Mouse (Mus musculus): ENCODE results near the gene Rtn4r. TPM values are rescaled to one million over a fixed set of nuclear protein-coding genes. Genes with fewer than 3 reads are reported as not detected.
A peak's percentile ranks its signal among the peaks of the same experiment; 100 is the strongest.

The Rtn4r gene
- polyA plus RNA-seq, 1 experiment from 2014 or later: 0.90 TPM

- Histone ChIP-seq H3K36me3 (no peaks in the 10 kb centered on the region), H3K9me3 (no peaks in the 10 kb centered on the region), H3K4me2 (no peak overlapping the region), H3K4me3 (no peak overlapping the region), H3K9ac (no peak overlapping the region), H3K27ac (no peak overlapping the region), H3K27me3 (no peaks in the 10 kb centered on the region; the same call in 1 of the 2 replicates), H3K4me1 (peaks cover 7% of the 10 kb centered on the region; the same call in 1 of the 2 replicates)
- 67% methylated on average over 1 of the region's 1 CpGs for WGBS
- no peak for ATAC-seq (ENCODE audit: borderline replicate concordance, extremely low read depth, low FRiP score, low TSS enrichment)
These were observed 33.7 kb downstream of the Rtn4r start for GRCm38 (mm10) chr16:18161190-18161589.

GRCm38 (mm10) chr16:18164642-18165238 lies 37.3 kb downstream of the Rtn4r start:
- H3K9me3 ChIP-seq: no peaks in the 10 kb centered on the region
- H3K9ac ChIP-seq: no peak overlapping the region
- WGBS: 34% methylated on average over 2 of the region's 2 CpGs
- no peak overlapping the region for H3K4me3 ChIP-seq
- H3K36me3 ChIP-seq: no peaks in the 10 kb centered on the region
- no peak overlapping the region for H3K27ac ChIP-seq
- peaks cover 7% of the 10 kb centered on the region; the same call in 1 of the 2 replicates for H3K4me1 ChIP-seq
- H3K4me2 ChIP-seq: no peak overlapping the region
- H3K27me3 ChIP-seq: no peaks in the 10 kb centered on the region
- ATAC-seq (ENCODE audit: borderline replicate concordance, extremely low read depth, low FRiP score, low TSS enrichment): no peak

- no peaks in the 10 kb centered on the region for H3K36me3 ChIP-seq
- no peak for ATAC-seq (ENCODE audit: borderline replicate concordance, extremely low read depth, low FRiP score, low TSS enrichment)
- no peaks in the 10 kb centered on the region for H3K9me3 ChIP-seq
- H3K9ac ChIP-seq: no peak overlapping the region
- 58% methylated on average over 6 of the region's 6 CpGs for WGBS
- H3K27me3 ChIP-seq: no peaks in the 10 kb centered on the region
- H3K4me1 ChIP-seq: no peaks in the 10 kb centered on the region
- H3K4me2 ChIP-seq: no peak overlapping the region
- no peak overlapping the region for H3K4me3 ChIP-seq
- H3K27ac ChIP-seq: no peak overlapping the region
These were observed 39.3 kb downstream of the Rtn4r start for GRCm38 (mm10) chr16:18166613-18167190.

GRCm38 (mm10) chr16:18169156-18169555 lies 41.7 kb downstream of the Rtn4r start:
- Histone ChIP-seq H3K4me1 (no peaks in the 10 kb centered on the region), H3K4me3 (no peak overlapping the region), H3K36me3 (no peaks in the 10 kb centered on the region), H3K27me3 (no peaks in the 10 kb centered on the region), H3K27ac (no peak overlapping the region), H3K9ac (no peak overlapping the region), H3K9me3 (no peaks in the 10 kb centered on the region), H3K4me2 (no peak overlapping the region)
- ATAC-seq (ENCODE audit: borderline replicate concordance, extremely low read depth, low FRiP score, low TSS enrichment): no peak
- 65% methylated on average over 5 of the region's 5 CpGs for WGBS

- H3K4me3 ChIP-seq: no peak overlapping the region
- no peak overlapping the region for H3K4me2 ChIP-seq
- no peaks in the 10 kb centered on the region for H3K9me3 ChIP-seq
- 78% methylated on average over 3 of the region's 3 CpGs for WGBS
- no peak for ATAC-seq (ENCODE audit: borderline replicate concordance, extremely low read depth, low FRiP score, low TSS enrichment)
- no peaks in the 10 kb centered on the region for H3K36me3 ChIP-seq
- no peaks in the 10 kb centered on the region for H3K4me1 ChIP-seq
- H3K27me3 ChIP-seq: no peaks in the 10 kb centered on the region
- no peak overlapping the region for H3K27ac ChIP-seq
- H3K9ac ChIP-seq: no peak overlapping the region
These were observed 42.3 kb downstream of the Rtn4r start for GRCm38 (mm10) chr16:18169776-18170175.

DNA sequence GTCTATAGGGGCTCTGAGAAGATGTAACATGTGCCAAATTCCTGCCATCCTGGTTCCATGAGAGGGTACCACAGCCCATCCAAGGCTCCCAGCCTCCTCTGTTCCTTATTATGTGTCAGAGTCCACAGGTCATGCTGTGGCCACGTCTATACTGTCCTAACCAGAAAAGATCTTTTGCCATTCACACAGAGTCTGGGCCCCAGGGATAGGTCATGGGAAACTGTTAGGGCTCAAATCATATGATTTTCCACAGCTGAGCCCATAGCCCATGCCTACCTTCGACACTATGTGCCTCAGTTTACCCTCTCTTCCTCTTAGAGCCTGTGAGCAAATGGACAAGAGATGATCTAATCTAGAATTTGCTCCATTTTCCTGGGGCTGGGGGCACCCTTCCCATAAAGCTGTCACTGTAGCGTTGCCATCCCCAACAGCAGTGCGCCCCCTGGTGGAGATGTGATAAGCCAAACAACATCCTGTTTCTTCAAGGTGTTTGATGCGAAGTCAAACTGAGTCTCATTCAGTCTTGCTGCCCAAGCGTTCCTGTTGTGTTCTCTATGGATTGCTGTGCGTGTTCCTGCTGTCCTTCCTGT lies 44.9 kb downstream of the Rtn4r start:
- no peak; the same call in 1 of the 2 replicates for ATAC-seq (ENCODE audit: borderline replicate concordance, extremely low read depth, low FRiP score, low TSS enrichment)
- 10% methylated on average over 7 of the region's 7 CpGs for WGBS
- no peaks in the 10 kb centered on the region for H3K9me3 ChIP-seq
- H3K4me3 ChIP-seq: no peak overlapping the region
- H3K4me1 ChIP-seq: no peaks in the 10 kb centered on the region
- H3K27me3 ChIP-seq: no peaks in the 10 kb centered on the region
- H3K27ac ChIP-seq: no peak overlapping the region
- no peaks in the 10 kb centered on the region for H3K36me3 ChIP-seq
- H3K9ac ChIP-seq: no peak overlapping the region
- no peak overlapping the region for H3K4me2 ChIP-seq

GRCm38 (mm10) chr16:18173231-18173630 lies 45.8 kb downstream of the Rtn4r start:
- Histone ChIP-seq H3K4me2 (no peak overlapping the region), H3K9ac (no peak overlapping the region), H3K4me1 (no peaks in the 10 kb centered on the region), H3K36me3 (no peaks in the 10 kb centered on the region), H3K27me3 (no peaks in the 10 kb centered on the region), H3K4me3 (no peak overlapping the region), H3K27ac (no peak overlapping the region), H3K9me3 (no peaks in the 10 kb centered on the region)
- 76% methylated on average over 9 of the region's 9 CpGs for WGBS
- no peak for ATAC-seq (ENCODE audit: borderline replicate concordance, extremely low read depth, low FRiP score, low TSS enrichment)

DNA sequence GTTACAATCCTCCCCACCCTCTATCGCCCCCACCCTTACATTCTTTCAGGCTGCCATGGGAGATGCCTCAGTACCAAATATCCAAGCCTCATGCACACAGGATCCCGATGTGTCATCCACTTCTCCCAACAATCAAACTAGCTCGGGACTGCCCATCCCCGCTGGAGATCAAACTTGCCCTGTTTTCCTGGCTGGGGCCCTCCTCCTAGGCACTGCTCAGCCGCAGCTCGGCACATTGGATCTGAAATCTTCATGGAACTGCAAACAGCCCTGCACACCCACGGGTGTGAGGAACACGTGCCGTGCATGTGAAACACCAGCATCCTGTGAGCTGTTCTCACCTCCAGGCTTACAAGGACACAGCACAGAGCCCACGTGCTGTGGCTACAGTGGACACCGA lies 46.3 kb downstream of the Rtn4r start:
- Histone ChIP-seq H3K9me3 (no peaks in the 10 kb centered on the region), H3K36me3 (no peaks in the 10 kb centered on the region), H3K27ac (no peak overlapping the region), H3K27me3 (no peaks in the 10 kb centered on the region), H3K4me3 (no peak overlapping the region), H3K4me1 (peaks cover 5% of the 10 kb centered on the region; the same call in 1 of the 2 replicates), H3K9ac (no peak overlapping the region), H3K4me2 (no peak overlapping the region)
- no peak for ATAC-seq (ENCODE audit: borderline replicate concordance, extremely low read depth, low FRiP score, low TSS enrichment)
- 65% methylated on average over 11 of the region's 11 CpGs for WGBS

GRCm38 (mm10) chr16:18175817-18176541 lies 48.5 kb downstream of the Rtn4r start:
- H3K36me3 ChIP-seq: no peaks in the 10 kb centered on the region
- ATAC-seq (ENCODE audit: borderline replicate concordance, extremely low read depth, low FRiP score, low TSS enrichment): no peak
- no peak overlapping the region for H3K27ac ChIP-seq

DNA sequence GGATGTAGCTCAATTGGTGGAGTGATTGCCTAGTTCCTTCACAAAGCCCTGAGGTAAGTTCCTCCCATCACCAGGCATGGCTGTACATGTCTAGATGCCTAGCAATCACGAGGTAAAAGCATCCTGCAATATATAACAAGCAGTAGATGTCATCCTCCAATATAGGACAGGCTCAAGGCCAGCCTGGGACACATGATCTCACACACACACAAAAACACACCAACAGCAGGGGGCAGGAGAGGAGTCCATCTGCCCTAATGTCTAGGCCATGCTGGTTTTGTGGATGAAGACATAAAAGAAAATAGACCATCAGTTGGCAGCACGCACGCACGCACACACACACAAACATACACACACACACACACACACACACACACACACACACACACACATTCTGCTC lies 49.3 kb downstream of the Rtn4r start:
- WGBS: 71% methylated on average over 4 of the region's 4 CpGs
- H3K4me3 ChIP-seq: no peak overlapping the region
- H3K4me1 ChIP-seq: peaks cover 14% of the 10 kb centered on the region; the same call in 1 of the 2 replicates
- no peak overlapping the region for H3K27ac ChIP-seq
- H3K9me3 ChIP-seq: no peaks in the 10 kb centered on the region
- ATAC-seq (ENCODE audit: borderline replicate concordance, extremely low read depth, low FRiP score, low TSS enrichment): no peak
- no peaks in the 10 kb centered on the region for H3K36me3 ChIP-seq
- no peak overlapping the region for H3K9ac ChIP-seq
- H3K4me2 ChIP-seq: no peak overlapping the region
- no peaks in the 10 kb centered on the region for H3K27me3 ChIP-seq

More at GRCm38 (mm10) chr16:18175817-18176541, 48.5 kb downstream of the Rtn4r start:
- no peak overlapping the region for H3K9ac ChIP-seq
- no peak overlapping the region for H3K4me2 ChIP-seq
- peaks cover 14% of the 10 kb centered on the region; the same call in 1 of the 2 replicates for H3K4me1 ChIP-seq
- H3K27me3 ChIP-seq: no peaks in the 10 kb centered on the region
- no peaks in the 10 kb centered on the region for H3K9me3 ChIP-seq
- 28% methylated on average over 6 of the region's 6 CpGs for WGBS
- H3K4me3 ChIP-seq: no peak overlapping the region

GRCm38 (mm10) chr16:18179591-18179990 lies 52.1 kb downstream of the Rtn4r start:
- H3K36me3 ChIP-seq: no peaks in the 10 kb centered on the region
- no peak; the same call in 1 of the 2 replicates for ATAC-seq (ENCODE audit: borderline replicate concordance, extremely low read depth, low FRiP score, low TSS enrichment)
- WGBS: 10% methylated on average over 2 of the region's 2 CpGs
- H3K27me3 ChIP-seq: no peaks in the 10 kb centered on the region
- H3K4me3 ChIP-seq: no peak overlapping the region
- peaks cover 14% of the 10 kb centered on the region; the same call in 1 of the 2 replicates for H3K4me1 ChIP-seq
- no peaks in the 10 kb centered on the region for H3K9me3 ChIP-seq
- H3K27ac ChIP-seq: 0 out of 2 replicates have a peak overlapping the region, but pooled peaks have one; percentile 29
- no peak overlapping the region for H3K4me2 ChIP-seq
- no peak overlapping the region for H3K9ac ChIP-seq

DNA sequence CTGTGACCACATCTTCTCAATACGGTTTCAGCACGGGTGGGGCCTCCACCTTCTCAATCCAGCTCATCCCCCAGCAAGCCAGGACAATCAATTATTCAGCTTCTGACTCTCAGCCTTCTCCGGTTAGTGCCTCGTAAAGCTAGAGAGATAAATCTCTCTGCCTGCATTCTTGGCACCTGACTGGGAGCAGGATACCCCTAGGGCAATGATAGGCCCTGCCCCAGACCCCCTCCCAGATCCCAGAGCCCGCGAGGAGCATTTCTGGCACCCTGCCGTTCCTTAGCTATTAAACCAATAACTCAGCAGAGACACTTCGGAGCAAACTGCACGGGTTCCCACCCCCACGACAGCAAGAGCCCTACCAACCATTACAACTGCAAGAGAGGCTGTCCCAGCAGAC lies 54.0 kb downstream of the Rtn4r start:
- Histone ChIP-seq H3K4me2 (no peak overlapping the region), H3K4me3 (no peak overlapping the region), H3K27me3 (no peaks in the 10 kb centered on the region), H3K4me1 (peaks cover 14% of the 10 kb centered on the region; the same call in 1 of the 2 replicates), H3K36me3 (no peaks in the 10 kb centered on the region), H3K9me3 (no peaks in the 10 kb centered on the region), H3K27ac (no peak overlapping the region), H3K9ac (no peak overlapping the region)
- no peak for ATAC-seq (ENCODE audit: borderline replicate concordance, extremely low read depth, low FRiP score, low TSS enrichment)
- 39% methylated on average over 10 of the region's 10 CpGs for WGBS

Data from lung, embryonic 15.5 days (tissue).